In genomic region chr6:53818732-53819661, GRCm38 (mm10) we compare ENCODE assay signal across 8 mouse cellular contexts. TPM values are rescaled to one million over a fixed set of nuclear protein-coding genes. Genes with fewer than 3 reads are reported as not detected.
DNase-seq lines count a peak whose midpoint lies in the region; ATAC-seq lines count a peak whose summit lies in the region.

No protein-coding gene starts in this region.

- peak; percentile 35 for ATAC-seq in embryonic facial prominence, embryonic 14.5 days (ENCODE audit: low read depth)
- peak; percentile 7; the same call in 1 of the 2 replicates for ATAC-seq in stomach, embryonic 16.5 days (ENCODE audit: insufficient read depth, low FRiP score)

- peak overlapping the region; percentile 59 for H3K4me3 ChIP-seq in embryonic facial prominence, embryonic 14.5 days (ENCODE audit: low read depth, low read length)
- peak overlapping the region; percentile 61 for H3K4me3 ChIP-seq in stomach, embryonic 16.5 days (replicated peaks; ENCODE audit: low read length)

- H3K9me3 ChIP-seq in embryonic facial prominence, embryonic 14.5 days (ENCODE audit: control insufficient read depth, low read length) = no peaks in the 10 kb centered on the region
- H3K9me3 ChIP-seq in stomach, embryonic 16.5 days (replicated peaks; ENCODE audit: control insufficient read depth, low read length) = no peaks in the 10 kb centered on the region

- peak overlapping the region; percentile 95 for H3K27ac ChIP-seq in embryonic facial prominence, embryonic 14.5 days (replicated peaks; ENCODE audit: low read depth, low read length)
- H3K27ac ChIP-seq in stomach, embryonic 16.5 days (ENCODE audit: low read length) = peak overlapping the region; percentile 94

- H3K9ac ChIP-seq in embryonic facial prominence, embryonic 14.5 days (ENCODE audit: low read depth, low read length) = peak overlapping the region; percentile 77
- peak overlapping the region; percentile 77 for H3K9ac ChIP-seq in stomach, embryonic 16.5 days (ENCODE audit: low read length)

- intact Hi-C loops in heart, postnatal 10 days (cut with DNase I) = loop anchor here (1.0 to 2.0 kb wide), 2 partner anchors 16 to 135 kb away; no protein-coding TSS in a partner anchor

- WGBS in embryonic facial prominence, embryonic 14.5 days = 4% methylated on average over 41 of the region's 52 CpGs
- WGBS in stomach, embryonic 16.5 days = 3% methylated on average over 52 of the region's 52 CpGs

- peak overlapping the region; percentile 92 for H3K4me2 ChIP-seq in embryonic facial prominence, embryonic 14.5 days (ENCODE audit: low read depth, low read length)
- H3K4me2 ChIP-seq in stomach, embryonic 16.5 days (ENCODE audit: low read depth, low read length) = peak overlapping the region; percentile 90

- H3K4me1 ChIP-seq in embryonic facial prominence, embryonic 14.5 days (ENCODE audit: control insufficient read depth, insufficient read depth, low read length) = peaks cover 39% of the 10 kb centered on the region
- H3K4me1 ChIP-seq in stomach, embryonic 16.5 days (ENCODE audit: control insufficient read depth, insufficient read depth, low read length) = peaks cover 23% of the 10 kb centered on the region

- DNase-seq in thymus, postnatal 4 days = peak; percentile 15
- DNase-seq in thymus, postnatal 14 days = no peak
- DNase-seq in embryonic facial prominence, embryonic 14.5 days (ENCODE audit: low spot score) = peak; percentile 65
- peak; percentile 47 to 63 for DNase-seq in heart, postnatal 10 days
- peak; percentile 28 to 52 for DNase-seq in layer of hippocampus, postnatal 25 days (ENCODE audit: extremely low spot score in 1 of 2, low spot score in 1 of 2)
- DNase-seq in lung, postnatal 4 days = peak; percentile 69 to 70
- no peak for DNase-seq in B cell, adult 2 months

- H3K27me3 ChIP-seq in embryonic facial prominence, embryonic 14.5 days (replicated peaks; ENCODE audit: control insufficient read depth, insufficient read depth, low read length) = peaks cover 3% of the 10 kb centered on the region; the same call in 1 of the 2 replicates
- H3K27me3 ChIP-seq in stomach, embryonic 16.5 days (ENCODE audit: control insufficient read depth, insufficient read depth, low read length) = peaks cover 4% of the 10 kb centered on the region; the same call in 1 of the 2 replicates

- peaks cover 16% of the 10 kb centered on the region; the same call in 1 of the 2 replicates for H3K36me3 ChIP-seq in embryonic facial prominence, embryonic 14.5 days (ENCODE audit: control insufficient read depth, insufficient read depth, low read length)
- no peaks in the 10 kb centered on the region for H3K36me3 ChIP-seq in stomach, embryonic 16.5 days (ENCODE audit: control insufficient read depth, insufficient read depth, low read length)

RNA-seq across cellular contexts. Expression of gene Tril, which starts 1.6 kb away (rescaled TPM):
- polyA plus RNA-seq in embryonic facial prominence, embryonic 14.5 days (2014; fragmentation: Nextera tagmentation; extraction: Ambion mirVana) = 27.0 and 35.9 TPM in 2 replicates
- total RNA-seq in heart, postnatal 10 days (2021) = 10 to 100 TPM; 14.0 to 14.8 TPM
- total RNA-seq in layer of hippocampus, postnatal 25 days (2021) = 10 to 100 TPM; 38.3 to 41.2 TPM
- 18.3 and 19.6 TPM in 2 replicates for polyA plus RNA-seq in stomach, embryonic 16.5 days (2015; fragmentation: Nextera tagmentation; extraction: Ambion mirVana)

Comparison
In these comparisons a context has a peak if more than half of its experiments do, and no peak if none do; other contexts are left out.
1. DNase-seq: peak in thymus, postnatal 4 days (single experiment), embryonic facial prominence, embryonic 14.5 days (single experiment), heart, postnatal 10 days (2 of 2), layer of hippocampus, postnatal 25 days (2 of 2) and lung, postnatal 4 days (2 of 2); none in thymus, postnatal 14 days (single experiment) and B cell, adult 2 months (0 of 2).